Mouse (Mus musculus): ENCODE results near the gene Olfr1454.

Olfr1454 gene

DNA sequence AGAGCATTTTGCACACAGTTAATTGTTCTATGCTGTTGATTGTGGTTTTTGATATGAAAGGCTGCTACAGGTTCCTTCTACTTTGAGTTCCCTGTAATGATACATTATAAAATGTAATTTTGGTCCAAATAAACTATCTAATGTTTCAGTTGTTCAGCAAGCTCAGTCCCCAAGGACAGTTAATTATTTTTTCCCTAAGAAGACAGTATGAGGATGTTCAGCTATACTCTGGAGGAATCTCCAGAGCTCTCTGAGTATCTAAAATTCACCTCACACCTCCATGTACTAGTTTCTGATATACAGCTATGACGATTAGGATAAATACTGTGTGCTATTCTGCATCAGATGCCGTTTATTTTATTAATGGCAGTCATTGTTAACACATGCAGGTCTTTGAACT is at the start of gene Olfr1454:
Gene Olfr1454 (plus strand): TSS at position 301 of the 400 bp plus-strand sequence.
- DNase-seq (ENCODE audit: low spot score), result no peak

- no peak for DNase-seq (ENCODE audit: low spot score)
These were observed 32.2 kb upstream of the Olfr1454 start, which contains the start of gene Olfr1453 for GRCm38 (mm10) chr19:13028227-13028626. Gene Olfr1453, minus strand, starts transcription at chr19:13028327.

DNA sequence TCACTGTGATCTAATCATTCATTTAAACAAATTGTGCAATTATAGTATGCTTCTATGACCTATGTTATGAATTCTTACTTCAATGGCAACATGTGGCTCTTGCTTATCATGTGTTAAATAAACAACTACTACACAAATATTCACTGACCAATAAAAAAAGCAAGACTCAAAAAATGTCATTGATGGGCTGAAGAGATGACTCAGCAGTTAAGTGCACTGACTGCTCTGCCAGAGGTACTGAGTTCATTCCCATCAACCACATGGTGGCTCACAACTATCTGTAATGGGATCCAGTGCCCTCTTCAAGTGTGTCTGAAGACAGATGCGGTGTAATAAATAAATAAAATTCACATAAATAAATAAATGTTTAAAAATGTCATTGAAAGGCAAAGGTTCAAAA is 33.5 kb downstream of the Olfr1454 start:
- DNase-seq (ENCODE audit: low spot score), result no peak

DNA sequence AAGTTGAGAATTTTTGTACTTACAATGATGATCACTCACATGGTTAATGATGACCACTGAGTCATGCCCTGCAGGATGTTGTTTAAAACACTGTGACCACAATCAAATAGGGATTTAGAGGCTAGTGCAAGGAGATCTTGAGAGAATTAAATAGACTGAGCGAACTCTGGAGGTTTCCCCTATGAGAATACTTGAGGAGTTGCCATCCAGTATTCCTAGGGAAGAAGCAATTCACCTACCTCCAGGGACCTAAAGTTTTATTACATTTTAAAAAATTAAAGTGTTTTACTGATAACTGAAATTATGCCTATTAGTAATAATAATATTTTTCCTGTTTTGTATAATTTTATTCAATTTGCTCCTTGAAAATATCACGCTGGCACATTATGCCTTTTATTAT is 37.4 kb downstream of the Olfr1454 start, which contains the start of gene Olfr1457:
Gene Olfr1457 (minus strand): TSS at position 101 of the 400 bp plus-strand sequence.
- DNase-seq (ENCODE audit: low spot score), result no peak

- no peak for DNase-seq (ENCODE audit: low spot score)
These were observed 46.3 kb downstream of the Olfr1454 start, which contains the start of gene Olfr1458 for GRCm38 (mm10) chr19:13106675-13107074. Gene Olfr1458, minus strand, starts transcription at chr19:13106775.
